Mouse (Mus musculus): ENCODE results near the gene 4930579F01Rik.

The 4930579F01Rik gene

DNA sequence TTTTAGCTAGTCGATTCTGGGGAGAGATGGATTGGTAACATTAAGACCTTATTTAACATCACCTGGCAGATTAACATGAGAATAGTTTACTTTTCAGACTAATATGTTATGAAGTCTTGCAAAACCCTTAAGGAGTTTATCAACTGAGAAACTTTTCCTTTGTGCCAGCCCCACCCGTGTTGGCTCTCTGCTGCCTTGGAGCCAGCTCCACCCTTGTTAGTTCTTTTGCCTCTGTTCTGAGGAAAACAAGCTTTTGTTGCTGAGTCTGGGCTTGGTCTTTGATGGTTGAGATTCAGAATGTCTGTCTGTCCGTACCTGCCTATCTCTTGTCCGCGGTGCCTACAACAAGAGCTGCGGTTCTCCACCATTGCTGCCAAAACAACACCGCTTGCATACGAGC lies 22.5 kb upstream of the 4930579F01Rik start:
- no peak for DNase-seq (ENCODE audit: low spot score)

GRCm38 (mm10) chr3:138215395-138215989 lies 21.9 kb upstream of the 4930579F01Rik start:
- DNase-seq (ENCODE audit: low spot score) = no peak

- DNase-seq (ENCODE audit: low spot score) = no peak
Observed at GRCm38 (mm10) chr3:138212431-138212951, 18.9 kb upstream of the 4930579F01Rik start.

DNA sequence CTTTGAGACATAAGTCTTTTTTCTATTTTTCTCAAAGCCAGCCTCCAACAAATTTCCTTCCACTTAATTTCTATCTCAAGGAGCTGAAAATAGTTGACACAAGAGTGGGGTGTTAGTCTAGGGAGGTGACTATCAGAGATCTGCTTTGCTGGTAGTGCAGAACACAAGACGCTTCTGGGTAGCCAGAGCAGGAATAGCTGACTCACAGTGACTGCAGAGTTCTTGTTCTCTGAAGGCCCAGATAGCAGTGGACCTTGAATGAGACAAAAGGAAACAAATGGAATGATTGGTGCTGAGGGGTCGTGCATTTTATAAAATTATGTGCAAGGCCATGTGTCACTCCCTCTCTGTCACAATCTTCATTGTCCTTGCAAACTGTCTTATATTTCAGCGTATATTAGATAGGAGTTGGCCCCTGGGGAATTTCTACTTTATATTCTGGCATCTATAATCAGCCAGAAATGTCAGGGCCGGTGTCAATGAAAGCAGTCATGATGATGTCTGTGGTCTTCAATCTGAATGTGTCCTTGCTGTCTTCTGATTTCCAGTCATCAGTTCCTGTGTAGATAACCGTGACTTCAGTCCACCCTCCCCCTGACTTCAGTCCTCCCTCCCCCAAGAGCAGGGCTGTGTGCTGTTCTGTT lies 16.9 kb upstream of the 4930579F01Rik start:
- no peak for DNase-seq (ENCODE audit: low spot score)

- DNase-seq (ENCODE audit: low spot score) = no peak
Observed at GRCm38 (mm10) chr3:138208821-138209220, 15.2 kb upstream of the 4930579F01Rik start.

DNA sequence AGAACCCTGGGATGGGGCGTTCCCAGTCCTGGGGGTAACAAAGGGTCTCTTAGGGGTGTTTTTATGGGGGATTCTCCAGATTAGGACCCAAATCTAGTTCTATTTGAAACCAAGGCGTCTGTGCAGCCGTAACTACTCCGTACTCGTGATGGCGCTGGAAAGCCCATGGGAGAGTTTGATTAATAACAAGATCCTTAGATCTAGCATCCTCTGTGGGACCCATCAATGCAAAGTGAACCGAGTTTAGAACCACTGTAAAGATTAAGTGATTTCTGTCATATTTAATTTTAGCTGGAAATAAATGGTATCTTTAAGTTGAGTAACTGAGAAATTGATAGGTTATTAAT lies 5.1 kb upstream of the 4930579F01Rik start:
- no peak for DNase-seq (ENCODE audit: low spot score)

DNA sequence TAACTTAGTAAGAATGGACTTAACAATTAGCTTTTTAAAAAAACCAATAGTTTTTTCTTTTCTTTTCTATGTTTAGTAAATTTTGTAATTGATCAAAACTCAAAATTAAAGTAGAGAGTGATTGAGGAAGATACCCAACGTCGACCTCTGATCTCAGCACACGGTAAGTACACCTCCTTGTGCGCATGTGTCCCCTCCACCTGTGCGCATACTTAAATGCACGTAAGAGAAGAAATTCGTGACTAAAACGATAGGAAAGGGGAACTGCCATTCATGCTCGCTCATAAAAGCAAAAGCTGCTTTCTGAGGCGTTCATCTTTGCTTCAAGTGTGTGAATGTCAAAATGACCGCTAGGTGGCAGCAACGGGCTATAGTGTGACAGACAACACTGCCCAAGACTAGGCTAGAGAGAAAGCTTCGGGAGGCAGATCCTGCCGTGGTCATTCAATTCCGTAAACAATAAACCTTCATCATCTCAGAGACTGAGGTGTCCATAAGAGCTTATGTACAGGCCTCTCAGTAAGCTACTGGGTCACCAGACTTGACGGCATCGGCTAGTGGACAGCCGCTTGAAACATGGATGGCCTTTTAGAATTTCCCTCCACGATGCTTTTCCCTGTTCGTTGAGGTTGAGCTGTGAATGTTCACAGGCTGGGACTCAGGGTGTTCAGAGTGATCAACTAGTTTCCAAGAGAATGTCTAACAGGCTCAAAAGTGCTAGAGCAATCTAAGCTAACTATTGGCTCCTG lies 4.5 kb upstream of the 4930579F01Rik start:
- peak; percentile 91 for DNase-seq (ENCODE audit: low spot score)

GRCm38 (mm10) chr3:138197556-138197955 lies 3.9 kb upstream of the 4930579F01Rik start:
- DNase-seq (ENCODE audit: low spot score) = no peak

DNA sequence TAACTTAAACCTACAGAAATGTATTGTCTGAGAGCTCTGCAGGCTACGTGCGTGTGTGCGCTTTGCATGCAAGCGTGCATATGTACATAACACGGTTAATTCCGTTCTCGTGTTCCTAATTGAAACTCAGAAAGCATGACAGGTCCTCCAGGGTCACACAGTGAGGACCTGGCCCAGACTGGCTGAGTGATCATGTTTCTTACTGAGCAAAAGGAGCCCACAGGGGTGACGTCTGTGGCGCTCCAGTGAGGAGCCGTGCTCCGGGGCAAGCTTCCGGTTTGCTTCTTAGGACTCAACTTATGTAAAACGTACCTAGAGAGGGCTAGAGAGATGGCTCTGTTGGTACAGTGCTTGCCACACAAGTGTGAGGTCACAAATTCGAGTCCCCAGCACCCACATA lies 3.5 kb upstream of the 4930579F01Rik start:
- no peak for DNase-seq (ENCODE audit: low spot score)

DNA sequence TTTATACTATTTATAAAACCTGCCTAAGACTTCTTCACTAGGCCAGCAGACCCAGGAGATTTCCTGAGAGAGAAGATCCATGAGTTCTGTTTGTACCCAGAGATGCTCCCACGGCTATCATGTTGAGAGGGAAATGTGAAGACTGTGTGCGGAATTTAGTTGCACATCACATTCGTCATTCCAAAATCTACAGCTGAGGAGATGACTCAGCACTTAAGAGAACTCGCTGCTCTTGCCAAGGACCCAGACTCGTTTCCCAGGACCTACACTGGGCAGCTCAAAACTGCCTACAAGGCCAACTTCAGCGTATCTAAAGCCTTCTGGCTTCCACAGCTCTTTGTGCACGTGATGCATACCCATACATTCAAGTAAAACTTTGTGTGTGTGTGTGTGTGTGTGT lies 1.4 kb downstream of the 4930579F01Rik start:
- DNase-seq (ENCODE audit: low spot score) = no peak

- no peak for DNase-seq (ENCODE audit: low spot score)
Observed at GRCm38 (mm10) chr3:138185995-138186930, 7.4 kb downstream of the 4930579F01Rik start.

DNA sequence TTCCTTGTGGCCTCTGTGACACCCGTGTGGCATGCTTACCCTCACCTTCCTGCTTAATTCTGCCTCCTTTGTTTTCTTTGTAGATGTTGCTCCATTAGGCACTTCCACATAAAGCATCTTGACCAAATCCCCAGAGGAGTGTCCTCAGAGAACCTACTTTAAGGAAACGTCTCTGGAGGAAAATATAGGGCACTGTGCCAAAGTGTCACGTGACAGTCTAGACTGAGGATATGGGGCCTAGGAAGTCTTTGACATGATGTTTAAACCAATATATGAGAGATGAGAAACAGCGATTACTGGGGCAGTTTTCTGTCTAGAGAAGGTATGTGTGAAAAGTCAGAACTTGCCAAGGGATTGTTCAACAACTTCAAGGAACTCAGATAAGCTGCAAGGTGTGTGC lies 8.3 kb downstream of the 4930579F01Rik start:
- peak; percentile 33 for DNase-seq (ENCODE audit: low spot score)

- DNase-seq (ENCODE audit: low spot score) = no peak
Observed at GRCm38 (mm10) chr3:138183371-138183770, 10.3 kb downstream of the 4930579F01Rik start.

GRCm38 (mm10) chr3:138182019-138182418 lies 11.6 kb downstream of the 4930579F01Rik start:
- no peak for DNase-seq (ENCODE audit: low spot score)

- DNase-seq (ENCODE audit: low spot score) = no peak
Observed at GRCm38 (mm10) chr3:138175551-138175950, 18.1 kb downstream of the 4930579F01Rik start.

- no peak for DNase-seq (ENCODE audit: low spot score)
Observed at GRCm38 (mm10) chr3:138173291-138173690, 20.3 kb downstream of the 4930579F01Rik start.

DNA sequence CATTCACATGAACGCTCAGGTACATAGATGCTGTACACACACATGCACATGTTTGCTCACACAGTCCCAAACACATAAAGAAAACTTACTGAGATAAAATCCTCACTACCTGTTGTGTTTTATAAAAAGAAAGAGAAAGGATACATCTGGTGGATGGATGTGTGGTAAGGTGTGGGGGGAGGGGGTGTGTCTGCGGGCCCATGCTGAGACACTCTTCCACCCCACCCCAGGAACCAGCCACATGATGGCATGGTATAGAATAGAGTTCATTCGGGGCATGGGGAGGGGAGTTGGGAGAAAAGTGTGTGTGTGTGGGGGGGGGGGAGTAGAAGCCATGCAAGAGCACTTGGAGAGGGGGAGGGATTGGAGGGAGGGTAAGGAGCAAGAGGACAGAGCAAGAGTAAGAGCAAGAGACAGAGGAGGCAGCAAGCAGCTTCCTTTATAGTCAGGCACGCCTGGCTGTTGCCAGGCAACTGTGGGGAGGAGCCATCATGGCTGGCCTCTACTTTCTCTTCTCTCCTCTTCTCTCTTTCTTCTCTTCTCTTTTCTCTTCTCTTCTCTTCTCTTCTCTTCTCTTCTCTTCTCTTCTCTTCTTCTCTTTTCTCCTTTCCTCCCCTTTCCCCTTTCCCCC lies 31.0 kb downstream of the 4930579F01Rik start:
- no peak for DNase-seq (ENCODE audit: low spot score)

- DNase-seq (ENCODE audit: low spot score) = no peak
Observed at GRCm38 (mm10) chr3:138161623-138162022, 32.0 kb downstream of the 4930579F01Rik start.

- DNase-seq (ENCODE audit: low spot score) = no peak
Observed at GRCm38 (mm10) chr3:138156651-138157050, 37.0 kb downstream of the 4930579F01Rik start.

- no peak for DNase-seq (ENCODE audit: low spot score)
Observed at GRCm38 (mm10) chr3:138155062-138155461, 38.6 kb downstream of the 4930579F01Rik start.

DNA sequence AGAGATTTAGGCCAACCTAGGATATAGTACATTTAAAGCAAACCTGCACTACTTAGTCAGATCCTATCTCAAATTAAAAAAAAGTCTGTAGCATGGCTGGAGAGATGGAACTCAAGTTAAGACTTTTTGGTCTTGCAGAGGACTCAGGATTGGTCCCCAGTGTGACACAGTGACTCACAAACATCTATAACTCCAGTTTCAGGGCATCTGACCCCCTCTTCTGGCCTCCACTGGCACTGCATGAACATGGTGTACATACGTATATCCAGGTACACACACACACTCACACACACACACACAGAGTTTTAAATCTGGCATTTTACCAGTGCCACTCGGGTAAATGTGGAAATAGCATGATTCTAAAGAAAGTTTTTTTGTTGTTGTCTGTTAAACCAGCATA lies 44.8 kb downstream of the 4930579F01Rik start:
- no peak for DNase-seq (ENCODE audit: low spot score)

All from urinary bladder, postnatal 25 days (tissue).